Mouse (Mus musculus) midbrain, postnatal 0 days (tissue): ENCODE measurements at regions not wholly inside any gene's neighbourhood (a gene's known extent, or its start where the extent isn't known, plus 50 kb on each side); places are given as distances from the start of the nearest gene placed in this dataset.

Experiments used
- ATAC-seq: fragments of 200-750 bp; cut with Nextera tagmentation; 2 replicates; pipeline ENCODE4 v1.8.0; 2017; ENCODE audit warnings: moderate number of reproducible peaks, mild to moderate bottlenecking, moderate TSS enrichment, moderate library complexity; ENCODE audit not compliant: low FRiP score
- DNase-seq: peaks from one replicate; pipeline ENCODE4 v3.0.0-alpha.2; 2015; ENCODE audit warnings: low spot score
- H3K27ac ChIP-seq: fragments of 300-500 bp; sonication (generic); 2 replicates; pipeline ENCODE4 v1.5.1; 2014; ENCODE audit warnings: low read depth, mild to moderate bottlenecking, low read length, mixed read lengths
- H3K27me3 ChIP-seq: fragments of 300-500 bp; sonication (generic); 2 replicates; pipeline ENCODE4 v1.6.1; 2014; ENCODE audit warnings: low read length, control low read depth, mixed read lengths; ENCODE audit not compliant: insufficient read depth
- H3K36me3 ChIP-seq: fragments of 300-500 bp; sonication (generic); 2 replicates; pipeline ENCODE4 v1.6.1; 2014; ENCODE audit warnings: low read length, control low read depth, mixed read lengths; ENCODE audit not compliant: insufficient read depth
- H3K4me1 ChIP-seq: fragments of 300-500 bp; sonication (generic); 2 replicates; pipeline ENCODE4 v1.6.1; 2014; ENCODE audit warnings: mild to moderate bottlenecking, control low read depth, antibody characterized with exemption, low read length, mixed read lengths; ENCODE audit not compliant: insufficient read depth
- H3K4me2 ChIP-seq: fragments of 300-500 bp; sonication (generic); 2 replicates; pipeline ENCODE4 v1.6.1; 2014; ENCODE audit warnings: low read depth, mild to moderate bottlenecking, low read length, mixed read lengths; ENCODE audit not compliant: poor library complexity, severe bottlenecking
- H3K4me3 ChIP-seq: fragments of 300-500 bp; sonication (generic); 2 replicates; pipeline ENCODE4 v1.5.1; 2014; ENCODE audit warnings: low read depth, mild to moderate bottlenecking, low read length, moderate library complexity
- H3K9ac ChIP-seq: fragments of 300-500 bp; sonication (generic); replicated peaks from 2 replicates; pipeline ENCODE4 v1.6.1; 2014; ENCODE audit warnings: mild to moderate bottlenecking, low read length, moderate library complexity, mixed read lengths; ENCODE audit not compliant: poor library complexity, severe bottlenecking
- H3K9me3 ChIP-seq: fragments of 300-500 bp; sonication (generic); 2 replicates; pipeline ENCODE4 v1.6.1; 2016; ENCODE audit warnings: low read length, control low read depth
- CTCF ChIP-seq: IDR thresholded peaks from 2 replicates; pipeline ENCODE4 v1.5.1; 2016; ENCODE audit warnings: antibody characterized with exemption, mild to moderate bottlenecking
- WGBS: fragments of 180-500 bp; shearing (Covaris S2); extraction: QIAGEN DNeasy Blood & Tissue Kit; methylation state at CpG from one replicate; pipeline ENCODE4 v1.1.7; 2014; 5-methylcytosine and 5-hydroxymethylcytosine counted together

DNA sequence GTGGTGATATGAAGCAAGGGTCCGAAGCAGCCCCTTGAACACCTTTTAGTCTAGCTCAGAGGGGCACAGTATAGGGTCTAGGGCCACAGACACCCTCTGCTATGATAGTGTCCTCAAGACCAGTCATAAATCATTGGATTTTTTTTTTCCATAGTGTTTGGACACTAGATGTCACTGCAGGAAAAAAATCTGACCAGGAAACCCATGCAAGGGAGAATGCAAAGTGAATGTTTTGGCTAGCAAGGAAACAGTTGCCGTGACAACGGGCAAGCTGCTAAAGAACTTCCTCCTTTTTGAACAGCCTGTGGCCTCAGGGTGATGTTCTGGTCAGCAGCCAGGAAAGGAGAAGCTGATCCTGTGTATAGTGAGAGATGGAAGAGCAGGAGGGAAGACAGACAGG lies 165.1 kb downstream of the Sh3bp4 start:
- peak; percentile 59 for ATAC-seq
- WGBS: 32% methylated on average over 3 of the region's 3 CpGs
- no peak overlapping the region for H3K27ac ChIP-seq
- no peak overlapping the region; the same call in 1 of the 2 replicates for H3K4me2 ChIP-seq
- no peaks in the 10 kb centered on the region for H3K4me1 ChIP-seq
- no peaks in the 10 kb centered on the region for H3K9me3 ChIP-seq
- peak; percentile 88 for TF ChIP-seq CTCF
- no peaks in the 10 kb centered on the region for H3K27me3 ChIP-seq
- DNase-seq: peak; percentile 96
- no peak overlapping the region for H3K4me3 ChIP-seq
- H3K9ac ChIP-seq: no peak overlapping the region
- H3K36me3 ChIP-seq: no peaks in the 10 kb centered on the region

GRCm38 (mm10) chr1:89237696-89238095 lies 167.5 kb downstream of the Sh3bp4 start:
- no peak for DNase-seq
- 70% methylated on average over 5 of the region's 5 CpGs for WGBS
- no peak for ATAC-seq
- H3K4me3 ChIP-seq: no peak overlapping the region
- H3K27me3 ChIP-seq: no peaks in the 10 kb centered on the region
- no peak for TF ChIP-seq CTCF
- no peaks in the 10 kb centered on the region for H3K9me3 ChIP-seq
- H3K27ac ChIP-seq: no peak overlapping the region
- H3K9ac ChIP-seq: no peak overlapping the region
- no peaks in the 10 kb centered on the region for H3K4me1 ChIP-seq
- no peaks in the 10 kb centered on the region for H3K36me3 ChIP-seq
- H3K4me2 ChIP-seq: no peak overlapping the region

- H3K4me1 ChIP-seq: peaks cover 10% of the 10 kb centered on the region; the same call in 1 of the 2 replicates
- no peaks in the 10 kb centered on the region for H3K27me3 ChIP-seq
- H3K4me3 ChIP-seq: no peak overlapping the region
- no peak; the same call in 1 of the 2 replicates for ATAC-seq
- 62% methylated on average over 8 of the region's 8 CpGs for WGBS
- no peak overlapping the region for H3K4me2 ChIP-seq
- no peak overlapping the region for H3K27ac ChIP-seq
- no peaks in the 10 kb centered on the region for H3K36me3 ChIP-seq
- no peak overlapping the region for H3K9ac ChIP-seq
- no peak for DNase-seq
- no peak for TF ChIP-seq CTCF
- 0 out of 2 replicates have a peak, but pooled peaks cover 3% of the 10 kb centered on the region for H3K9me3 ChIP-seq
Observed at GRCm38 (mm10) chr1:89244598-89244997, 174.4 kb downstream of the Sh3bp4 start.

DNA sequence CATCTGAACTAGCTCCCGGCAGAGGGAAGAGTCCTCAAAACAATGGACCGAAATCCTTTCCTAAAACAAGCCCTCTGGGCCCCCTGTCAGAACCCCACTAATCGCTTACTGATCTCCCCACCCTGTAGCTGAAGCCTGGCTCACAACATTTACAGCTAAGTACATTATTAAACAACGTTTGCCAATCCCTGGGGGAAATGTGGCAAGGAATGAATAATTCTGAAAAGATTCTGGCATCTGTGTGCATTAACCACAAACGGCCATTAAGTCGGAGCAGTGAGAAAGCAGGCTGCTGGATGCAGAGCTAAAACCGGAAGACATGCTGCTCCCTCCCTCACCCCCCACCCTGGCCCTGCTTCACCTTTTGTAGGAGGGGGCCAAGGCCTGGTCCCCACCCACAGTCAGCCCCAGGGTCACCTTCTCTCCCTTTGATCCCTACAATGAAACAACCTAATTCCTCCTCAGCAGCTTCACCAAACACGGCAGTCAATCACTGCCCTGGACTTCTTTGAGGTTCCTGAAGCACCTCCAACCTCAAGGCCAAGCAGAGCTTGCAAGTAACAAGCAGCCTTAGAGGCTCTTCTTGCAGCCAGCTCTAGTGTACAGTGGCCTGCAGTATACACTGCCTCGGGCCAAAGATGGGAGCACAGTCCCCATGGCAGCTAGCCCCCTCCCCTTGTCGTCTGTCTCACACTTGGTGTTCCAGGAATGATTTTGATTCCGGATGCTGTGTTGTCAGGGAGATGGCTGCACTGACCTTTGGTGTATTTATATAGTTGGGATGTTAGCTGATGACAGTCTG lies 175.2 kb downstream of the Sh3bp4 start:
- Histone ChIP-seq H3K27ac (peak overlapping the region; percentile 65), H3K9ac (0 out of 2 replicates have a peak overlapping the region, but pooled peaks have one; percentile 8), H3K27me3 (no peaks in the 10 kb centered on the region), H3K4me3 (no peak overlapping the region), H3K4me1 (peaks cover 10% of the 10 kb centered on the region; the same call in 1 of the 2 replicates), H3K4me2 (no peak overlapping the region), H3K36me3 (no peaks in the 10 kb centered on the region), H3K9me3 (0 out of 2 replicates have a peak, but pooled peaks cover 3% of the 10 kb centered on the region)
- WGBS: 16% methylated on average over 11 of the region's 11 CpGs
- no peak for TF ChIP-seq CTCF
- ATAC-seq (no peak; the same call in 1 of the 2 replicates), DNase-seq (peak; percentile 59)

DNA sequence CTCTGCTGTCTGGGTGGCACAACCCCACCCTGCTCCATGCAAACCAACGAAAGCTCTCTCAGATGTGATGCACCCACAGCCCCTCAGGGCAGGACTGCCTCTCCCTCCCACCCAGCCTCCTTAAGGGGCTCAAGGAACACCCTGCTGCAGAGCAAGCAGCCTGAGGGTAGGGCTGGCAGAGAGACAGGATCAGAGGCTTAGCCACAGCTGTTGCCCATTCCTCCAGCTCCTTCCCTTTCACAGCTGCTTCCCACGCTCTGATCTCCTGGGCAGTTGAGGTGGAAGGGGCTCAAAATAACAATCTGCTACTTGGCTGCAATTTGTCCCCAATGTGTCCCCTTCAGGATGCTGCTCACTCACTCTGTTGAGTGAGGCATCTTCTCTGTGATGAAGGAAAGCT lies 181.5 kb downstream of the Sh3bp4 start:
- no peak overlapping the region for H3K9ac ChIP-seq
- 42% methylated on average over 2 of the region's 2 CpGs for WGBS
- H3K4me1 ChIP-seq: 0 out of 2 replicates have a peak, but pooled peaks cover 3% of the 10 kb centered on the region
- H3K4me3 ChIP-seq: no peak overlapping the region
- H3K36me3 ChIP-seq: no peaks in the 10 kb centered on the region
- ATAC-seq (no peak), DNase-seq (no peak)
- 0 out of 2 replicates have a peak, but pooled peaks cover 4% of the 10 kb centered on the region for H3K27me3 ChIP-seq
- no peak for TF ChIP-seq CTCF
- H3K27ac ChIP-seq: no peak overlapping the region
- 0 out of 2 replicates have a peak, but pooled peaks cover 3% of the 10 kb centered on the region for H3K9me3 ChIP-seq
- no peak overlapping the region for H3K4me2 ChIP-seq

- H3K4me3 ChIP-seq: no peak overlapping the region
Observed at GRCm38 (mm10) chr1:89252528-89252927, 182.3 kb downstream of the Sh3bp4 start.

More at GRCm38 (mm10) chr1:89252528-89252927, 182.3 kb downstream of the Sh3bp4 start:
- no peak overlapping the region for H3K4me2 ChIP-seq
- 0 out of 2 replicates have a peak, but pooled peaks cover 4% of the 10 kb centered on the region for H3K27me3 ChIP-seq
- 0 out of 2 replicates have a peak, but pooled peaks cover 2% of the 10 kb centered on the region for H3K9me3 ChIP-seq
- H3K27ac ChIP-seq: no peak overlapping the region
- ATAC-seq (no peak), DNase-seq (no peak)
- WGBS: 86% methylated on average over 7 of the region's 7 CpGs
- 0 out of 2 replicates have a peak, but pooled peaks cover 3% of the 10 kb centered on the region for H3K4me1 ChIP-seq
- H3K36me3 ChIP-seq: no peaks in the 10 kb centered on the region
- TF ChIP-seq CTCF: no peak
- no peak overlapping the region for H3K9ac ChIP-seq
